Mouse (Mus musculus): ENCODE results near the gene Ybx2.

- TF ChIP-seq POLR2A (IDR thresholded peaks at IDR 0.05; ENCODE audit: borderline replicate concordance, extremely low read depth, insufficient read depth, insufficient read length, poor library complexity, severe bottlenecking): no peak
- no peak for TF ChIP-seq CTCF (IDR thresholded peaks at IDR 0.05; ENCODE audit: borderline replicate concordance, extremely low read depth, insufficient read depth, insufficient read length)
Observed at GRCm38 (mm10) chr11:69910781-69911560, 24.6 kb upstream of the Ybx2 start.
